Mouse (Mus musculus): ENCODE data around the gene Krtdap.
"Not testable (repeated sequence)": the region's sequence is repeated elsewhere in the genome, so short reads cannot be mapped to it uniquely, and the experiment has no call there.

The Krtdap gene

DNA sequence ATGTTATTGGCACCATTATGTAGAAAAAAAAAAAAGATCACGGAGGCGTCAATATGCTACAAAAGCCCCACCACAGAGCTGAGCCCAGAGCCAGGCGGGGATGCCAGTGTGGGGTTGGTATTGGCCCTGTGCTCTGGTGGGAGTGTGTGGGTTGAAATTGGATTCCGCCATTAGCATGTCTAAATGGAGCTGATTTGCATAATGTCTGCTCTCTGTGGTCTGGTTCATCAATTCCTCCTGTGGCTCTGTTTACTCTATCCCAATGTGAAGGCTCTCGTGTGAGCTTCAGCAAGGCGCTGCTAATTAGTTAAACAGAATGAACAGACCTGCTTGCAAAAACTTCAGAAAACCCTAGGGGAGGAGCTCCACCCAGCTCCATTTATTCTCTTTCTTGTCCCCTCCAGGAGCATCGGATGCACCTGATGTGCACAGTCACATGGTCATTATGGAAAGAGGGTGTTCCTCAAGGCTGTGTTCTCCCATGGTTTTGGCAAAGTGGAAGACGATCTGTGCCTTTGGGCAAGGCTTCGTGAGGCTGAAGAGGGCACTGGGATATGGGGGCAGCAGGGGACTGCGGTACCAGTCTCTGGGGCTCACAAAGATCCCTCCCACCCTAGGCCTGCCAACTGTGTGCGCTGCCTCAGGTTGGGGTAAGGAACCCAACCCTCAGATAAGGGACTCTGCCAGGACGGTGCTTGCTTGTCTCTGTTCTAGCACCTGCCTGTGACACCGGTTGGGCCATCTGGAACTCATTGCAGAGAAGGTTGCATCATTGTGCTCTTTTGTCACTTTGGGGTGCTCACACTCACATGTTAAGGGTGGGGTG, 1.8 kb upstream of the Krtdap start:
- in situ Hi-C loops (cut with MboI; ENCODE audit: low sequenced_read_pairs): no loop called here

DNA sequence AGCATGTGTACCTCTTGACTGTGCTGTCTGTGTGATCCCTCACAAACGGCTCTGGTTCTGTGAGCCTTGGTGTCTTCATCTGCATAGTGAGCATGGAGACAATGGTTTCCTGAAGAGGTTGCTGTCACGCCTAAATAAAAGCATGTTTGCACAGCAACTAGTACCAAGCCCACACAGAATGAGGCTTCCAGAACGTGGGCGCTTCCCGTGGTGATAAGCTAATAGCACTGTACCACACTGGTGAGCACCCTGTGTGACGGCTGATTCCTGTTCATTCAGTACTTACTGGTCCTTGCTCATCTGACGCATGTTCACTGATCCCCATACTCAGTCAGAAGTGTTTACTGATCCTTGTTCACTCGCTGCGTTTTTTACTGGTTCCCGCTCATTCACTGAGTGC, 2.4 kb downstream of the Krtdap start:
- in situ Hi-C loops (cut with MboI; ENCODE audit: low sequenced_read_pairs): no loop called here

GRCm38 (mm10) chr7:30791921-30792320, 4.2 kb downstream of the Krtdap start:
- in situ Hi-C loops (cut with MboI; ENCODE audit: low sequenced_read_pairs): no loop called here

DNA sequence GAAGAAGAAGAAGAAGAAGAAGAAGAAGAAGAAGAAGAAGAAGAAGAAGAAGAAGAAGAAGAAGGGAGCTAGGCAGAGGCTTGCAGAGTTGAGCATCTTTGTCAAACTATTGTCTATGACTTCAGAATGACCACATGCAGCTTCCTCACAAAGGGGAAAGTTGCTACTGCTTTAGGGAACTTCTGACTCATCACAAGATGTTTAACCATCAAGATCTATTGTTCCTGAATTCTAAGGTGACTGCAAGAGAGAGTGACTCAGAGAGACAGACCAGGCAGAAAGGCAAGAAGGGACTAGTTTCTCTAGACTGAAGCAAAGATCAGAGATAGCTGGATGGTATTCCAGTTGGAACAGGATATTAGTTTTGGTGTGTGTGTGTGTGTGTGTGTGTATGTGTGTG, 7.2 kb downstream of the Krtdap start:
- in situ Hi-C loops (cut with MboI; ENCODE audit: low sequenced_read_pairs): no loop called here

DNA sequence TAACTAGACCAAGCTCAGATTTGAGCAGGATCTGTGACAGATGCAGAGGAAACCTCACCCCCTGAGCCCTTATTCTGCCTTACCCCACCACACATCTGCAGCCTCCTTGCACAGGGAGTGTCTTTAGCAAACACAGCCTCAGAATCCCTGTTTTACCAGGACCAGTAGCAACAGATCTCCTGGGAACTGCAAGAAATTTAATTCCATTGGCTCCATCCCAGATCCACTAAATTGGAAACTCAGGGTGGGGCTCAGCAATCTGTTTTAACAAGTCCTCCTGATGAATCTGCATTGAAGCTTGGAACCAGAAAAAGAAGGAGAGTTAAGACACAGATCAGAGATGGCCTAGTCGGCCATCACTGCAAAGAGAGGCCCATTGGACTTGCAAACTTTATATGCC, 9.1 kb downstream of the Krtdap start:
- in situ Hi-C loops (cut with MboI; ENCODE audit: low sequenced_read_pairs): no loop called here

- in situ Hi-C loops (cut with MboI; ENCODE audit: low sequenced_read_pairs): no loop called here
Observed at GRCm38 (mm10) chr7:30800653-30801052, 13.0 kb downstream of the Krtdap start.

- in situ Hi-C loops (cut with MboI; ENCODE audit: low sequenced_read_pairs): no loop called here
Observed at GRCm38 (mm10) chr7:30803256-30803655, 15.6 kb downstream of the Krtdap start.

DNA sequence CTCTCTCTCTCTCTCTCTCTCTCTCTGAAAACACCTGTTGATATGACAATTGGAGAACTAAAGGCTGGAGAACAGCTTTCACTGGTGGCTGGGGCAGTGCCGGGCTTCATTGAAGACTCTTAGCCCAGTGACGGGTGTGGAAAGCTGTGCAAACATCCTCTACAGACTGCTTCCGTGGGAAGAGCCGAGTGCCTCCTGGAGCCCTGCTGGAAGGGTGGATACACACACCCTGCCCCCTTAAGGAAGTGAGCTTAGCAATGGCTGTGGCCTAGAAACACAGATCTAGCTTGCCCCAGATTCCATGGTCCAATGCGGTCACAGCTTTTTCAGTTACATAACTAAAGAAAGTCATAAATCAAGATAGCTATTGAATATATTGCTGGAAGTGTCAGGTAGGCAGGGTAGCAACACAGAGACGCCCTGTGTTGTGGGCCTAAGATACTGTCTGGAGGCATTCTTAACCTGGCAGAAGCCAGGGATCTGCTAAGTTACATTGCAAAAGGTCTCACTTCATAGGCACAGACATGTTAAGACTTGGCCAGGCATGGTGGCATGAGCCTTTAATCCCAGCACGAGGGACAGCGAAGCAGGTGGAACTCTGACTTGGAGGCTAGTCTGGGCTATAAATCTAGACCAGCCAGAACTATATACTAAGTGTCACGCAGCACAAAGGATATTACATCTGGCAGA, 16.5 kb downstream of the Krtdap start:
- in situ Hi-C loops (cut with MboI; ENCODE audit: low sequenced_read_pairs): no loop called here

DNA sequence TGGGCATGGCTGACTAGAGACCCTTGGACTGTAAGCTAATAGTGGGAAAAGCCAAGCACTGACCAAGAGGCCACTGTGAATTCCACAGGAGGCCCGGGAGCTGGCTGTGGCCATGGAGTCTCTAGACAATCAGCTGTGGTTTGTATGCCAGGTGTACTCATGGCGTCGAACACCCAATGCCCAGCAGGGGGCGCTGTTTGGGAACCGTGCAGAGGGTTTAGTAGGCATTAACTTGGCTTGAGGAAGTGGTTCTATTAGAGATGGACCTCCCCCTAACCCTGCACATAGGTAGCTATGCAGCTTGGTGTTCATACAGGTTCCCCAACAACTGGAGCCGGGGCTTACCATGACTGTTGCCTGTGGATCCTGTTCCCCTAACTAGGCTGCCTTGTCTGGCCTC, 18.2 kb downstream of the Krtdap start:
- in situ Hi-C loops (cut with MboI; ENCODE audit: low sequenced_read_pairs): no loop called here

- in situ Hi-C loops (cut with MboI; ENCODE audit: low sequenced_read_pairs): no loop called here
Observed at GRCm38 (mm10) chr7:30810319-30810718, 22.6 kb downstream of the Krtdap start.

- in situ Hi-C loops (cut with MboI; ENCODE audit: low sequenced_read_pairs): no loop called here
Observed at GRCm38 (mm10) chr7:30811757-30812290, 24.1 kb downstream of the Krtdap start.

DNA sequence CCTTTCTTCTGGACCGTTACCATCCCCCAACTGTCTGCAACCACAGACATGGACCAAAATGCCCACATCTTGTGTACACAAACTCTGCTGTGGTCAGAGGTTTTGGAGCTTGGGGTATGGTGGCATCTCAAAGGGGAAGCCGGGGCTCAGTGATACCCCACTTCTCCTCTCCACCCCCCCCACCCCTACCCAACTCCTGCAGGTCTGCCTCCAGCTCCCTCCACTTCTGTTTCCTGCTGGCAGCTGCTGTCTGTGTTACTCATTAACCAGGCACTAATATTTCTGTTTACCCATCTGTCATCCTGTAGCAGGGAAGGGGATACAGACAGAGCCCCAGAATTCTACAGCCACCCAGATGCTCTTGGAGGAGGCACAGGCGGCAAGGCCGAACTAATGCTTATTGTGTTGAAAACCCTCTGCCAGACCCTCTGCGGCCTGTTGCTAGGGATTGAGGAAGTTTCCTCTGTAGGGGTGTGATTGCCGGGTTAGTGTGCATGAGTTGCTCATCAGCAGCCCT, 24.7 kb downstream of the Krtdap start:
- in situ Hi-C loops (cut with MboI; ENCODE audit: low sequenced_read_pairs): no loop called here

- in situ Hi-C loops (cut with MboI; ENCODE audit: low sequenced_read_pairs): no loop called here
Observed at GRCm38 (mm10) chr7:30820131-30820530, 32.4 kb downstream of the Krtdap start.

DNA sequence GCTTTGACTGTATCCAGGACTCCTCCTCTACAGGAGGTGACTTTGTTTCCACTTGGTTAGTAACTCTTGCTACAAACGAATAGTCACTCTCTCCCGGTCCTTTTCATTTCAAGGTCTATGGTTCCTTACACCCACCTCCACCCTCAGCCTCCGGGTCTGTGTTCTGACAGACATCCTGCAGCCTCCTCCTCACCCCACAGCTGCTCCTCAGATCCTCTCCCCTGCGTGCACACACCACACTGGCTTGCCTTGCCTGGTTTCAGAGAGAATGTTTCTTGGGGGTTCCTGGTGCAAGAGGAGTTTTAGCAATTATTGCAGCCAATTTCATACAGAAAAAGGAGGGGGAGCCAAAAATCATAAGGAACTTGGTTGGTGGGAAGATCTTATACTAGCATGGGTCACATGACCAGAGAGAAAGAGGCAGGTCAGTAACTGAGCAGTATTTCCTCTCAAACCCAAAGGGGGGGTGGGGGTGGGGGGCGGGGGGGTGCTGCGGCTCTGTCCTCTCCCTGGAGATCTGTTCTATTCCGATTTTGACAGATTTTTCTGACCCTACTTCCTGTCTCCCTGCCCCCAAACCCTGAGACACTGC, 33.3 kb downstream of the Krtdap start:
- in situ Hi-C loops (cut with MboI; ENCODE audit: low sequenced_read_pairs): no loop called here

DNA sequence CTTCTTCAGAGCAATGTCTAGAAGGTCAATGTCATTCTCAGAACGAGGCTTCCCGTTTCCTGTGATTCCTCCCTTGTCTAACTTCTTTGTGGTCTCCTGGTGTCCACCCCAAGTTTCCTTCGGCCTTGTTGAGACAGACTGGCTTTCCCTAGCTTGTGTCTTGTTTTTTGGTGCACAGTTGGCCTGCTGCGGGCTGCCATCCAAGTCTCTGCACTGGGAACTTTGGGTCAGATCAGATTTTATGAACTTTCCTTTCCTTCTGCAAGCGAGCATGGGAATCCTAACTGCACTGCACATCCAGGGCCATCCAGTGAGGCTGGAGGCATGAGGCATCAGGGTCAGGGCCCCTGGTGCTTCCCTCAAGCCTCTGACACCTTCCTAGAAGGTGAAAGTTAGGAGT, 33.8 kb downstream of the Krtdap start:
- in situ Hi-C loops (cut with MboI; ENCODE audit: low sequenced_read_pairs): no loop called here

DNA sequence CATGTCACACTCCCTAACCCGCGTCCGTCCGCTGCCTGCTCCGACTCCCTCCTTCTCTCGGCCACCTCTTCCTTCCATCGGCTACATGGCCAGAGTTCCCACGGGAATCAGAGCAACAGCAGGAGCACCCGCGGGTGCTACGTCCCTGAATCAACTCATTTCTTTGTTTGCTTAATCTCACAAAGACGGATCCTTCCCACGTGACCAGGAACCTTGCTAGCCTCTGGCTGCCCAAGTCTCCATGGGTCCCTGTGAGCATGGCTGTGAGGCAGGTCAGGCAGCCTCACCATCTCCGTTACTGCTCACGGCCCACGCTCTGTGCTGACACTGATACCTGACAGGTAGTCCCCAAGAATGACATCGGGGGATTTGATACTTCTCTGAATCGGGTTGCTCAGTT, 36.0 kb downstream of the Krtdap start, which contains the start of gene Ffar2:
Gene Ffar2, minus strand, starts transcription at position 101 of the 400 bp plus-strand sequence.
- in situ Hi-C loops (cut with MboI; ENCODE audit: low sequenced_read_pairs): no loop called here

- in situ Hi-C loops (cut with MboI; ENCODE audit: low sequenced_read_pairs): no loop called here
Observed at GRCm38 (mm10) chr7:30824306-30824705, 36.6 kb downstream of the Krtdap start.

DNA sequence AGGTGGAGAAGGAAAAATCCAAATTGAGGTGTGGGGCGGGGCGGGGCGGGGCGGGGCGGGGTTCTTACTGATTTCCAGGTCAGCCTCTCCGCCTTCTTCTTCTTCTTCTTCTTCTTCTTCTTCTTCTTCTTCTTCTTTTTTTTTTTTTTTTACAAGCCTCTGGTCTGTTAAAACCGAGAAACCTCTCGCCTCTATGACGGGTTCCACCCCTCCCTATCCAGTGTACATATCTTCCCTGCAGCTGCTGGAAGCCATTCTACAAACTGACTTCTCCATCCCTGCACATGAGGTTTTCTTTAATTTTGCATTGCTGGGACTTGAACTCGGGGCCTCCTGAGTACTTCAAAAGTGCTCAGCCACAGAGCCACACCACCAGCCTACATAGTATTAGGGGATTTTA, 39.0 kb downstream of the Krtdap start:
- in situ Hi-C loops (cut with MboI; ENCODE audit: low sequenced_read_pairs): no loop called here

DNA sequence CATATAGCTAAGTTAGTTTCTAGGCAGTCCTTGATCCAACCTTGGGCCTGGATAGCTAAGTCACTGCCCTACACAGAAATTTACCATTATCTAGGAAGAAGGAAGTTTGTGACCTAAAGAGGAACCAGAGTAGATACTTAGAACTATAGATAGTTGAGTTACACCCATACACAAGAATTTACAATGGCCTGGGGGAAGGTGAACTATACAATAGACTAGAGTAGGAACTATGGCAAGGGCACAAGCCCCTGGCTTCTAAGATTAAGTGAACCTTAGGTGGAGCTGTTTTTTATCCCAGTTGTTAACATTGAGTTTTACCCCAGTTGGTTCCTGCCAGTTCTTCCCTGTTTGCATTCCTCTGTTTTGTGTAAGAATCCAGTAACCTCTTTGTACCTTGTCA, 41.2 kb downstream of the Krtdap start:
- in situ Hi-C loops (cut with MboI; ENCODE audit: low sequenced_read_pairs): not testable (repeated sequence)

- in situ Hi-C loops (cut with MboI; ENCODE audit: low sequenced_read_pairs): no loop called here
Observed at GRCm38 (mm10) chr7:30829428-30829827, 41.7 kb downstream of the Krtdap start.

DNA sequence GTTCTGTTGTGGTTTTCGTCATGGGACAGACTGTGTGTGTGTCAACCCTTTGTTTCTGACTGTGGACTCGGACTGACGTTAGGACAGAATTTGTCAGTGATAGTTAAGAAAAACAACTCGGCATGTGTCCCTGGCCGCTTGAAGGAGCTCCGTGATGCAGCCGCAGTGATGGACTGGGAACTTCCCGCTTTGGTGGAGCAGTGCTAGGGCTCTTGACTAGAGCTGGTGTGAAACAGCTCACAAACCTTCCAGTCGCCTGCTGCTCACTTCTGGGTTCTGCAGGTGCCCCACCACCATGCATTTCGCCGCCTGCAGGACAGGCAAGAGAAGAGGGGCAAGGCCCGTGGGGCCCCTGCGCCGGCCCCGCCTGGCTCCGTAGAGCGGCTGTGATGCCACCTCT, 44.6 kb downstream of the Krtdap start:
- in situ Hi-C loops (cut with MboI; ENCODE audit: low sequenced_read_pairs): no loop called here
